Mouse (Mus musculus): ENCODE results near the gene Copb1. TPM values are rescaled to one million over a fixed set of nuclear protein-coding genes. Genes with fewer than 3 reads are reported as not detected.

The Copb1 gene
- 42.1 and 43.5 TPM in 2 replicates for polyA plus RNA-seq (2012; rRNA removed)

DNA sequence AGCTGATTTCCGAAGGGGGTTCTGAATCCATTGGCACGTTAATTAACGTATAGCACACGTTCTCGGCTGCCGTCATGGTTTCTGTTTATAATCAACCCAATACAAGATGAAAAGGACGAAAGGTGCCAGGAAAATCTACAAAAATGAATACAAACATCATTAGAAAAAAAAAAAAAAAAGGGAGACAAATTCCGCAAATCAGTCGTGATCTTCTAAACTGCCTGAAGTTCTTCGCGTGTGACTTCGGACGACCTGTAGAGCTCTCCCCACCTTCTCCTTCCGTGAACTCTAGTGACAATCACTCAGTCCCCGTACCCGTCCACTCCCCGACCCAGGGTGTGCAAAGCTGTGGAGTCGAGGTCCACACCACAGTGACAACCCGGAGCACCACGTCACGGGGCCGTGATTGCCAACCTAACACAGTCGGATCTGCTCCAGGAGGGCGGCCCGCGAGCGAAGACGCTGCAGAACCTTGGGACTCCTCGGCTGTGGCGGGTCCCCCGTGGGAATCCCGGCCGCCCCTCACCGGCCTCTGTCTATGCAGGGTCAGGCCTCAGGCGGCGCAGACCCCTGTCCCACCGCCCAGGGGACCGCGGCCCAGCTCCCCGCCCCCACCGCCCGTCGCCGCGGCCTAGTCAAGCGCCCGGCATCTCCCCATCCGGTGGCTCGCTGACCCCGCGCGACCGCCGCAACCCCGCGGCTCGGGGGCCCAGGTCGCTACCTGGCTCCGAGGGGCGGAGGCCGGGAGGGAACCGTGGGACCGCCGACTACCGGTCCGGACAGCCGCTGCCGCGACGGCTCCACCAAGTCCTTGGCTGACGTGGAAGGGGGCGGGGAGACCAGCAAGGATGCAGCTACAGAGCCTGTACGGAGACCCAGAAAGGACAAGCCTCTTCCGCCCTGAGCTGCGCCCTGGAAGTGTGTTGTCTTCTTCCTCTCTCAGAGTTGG lies at the start of gene Copb1:
Gene Copb1 (minus strand): TSS at position 827 of the 949 bp plus-strand sequence.
- 2% methylated on average over 75 of the region's 75 CpGs for WGBS
- DNase-seq, result peak; percentile 95

GRCm38 (mm10) chr7:114301293-114301782 lies 46.8 kb upstream of the Copb1 start:
- Histone ChIP-seq H3K27ac (ENCODE audit: control insufficient read depth, insufficient read depth, low read length) (no peak overlapping the region), H3K27me3 (ENCODE audit: control insufficient read depth, insufficient read depth, low read length) (no peaks in the 10 kb centered on the region), H3K36me3 (ENCODE audit: control insufficient read depth, insufficient read depth, low read length) (no peaks in the 10 kb centered on the region), H3K4me3 (ENCODE audit: control insufficient read depth, insufficient read depth, low read length) (no peak overlapping the region), H3K4me1 (replicated peaks; ENCODE audit: control insufficient read depth, insufficient read depth, low read length) (peaks cover 14% of the 10 kb centered on the region)
- no peak for TF ChIP-seq POLR2A (IDR thresholded peaks at IDR 0.05; ENCODE audit: control insufficient read depth, extremely low read depth, insufficient read depth, low read length, poor library complexity)
- TF ChIP-seq CTCF (IDR thresholded peaks at IDR 0.05; ENCODE audit: borderline replicate concordance, control insufficient read depth, extremely low read depth, insufficient read depth, low read length, poor library complexity), result no peak
- DNase-seq, result no peak
- WGBS, result 5% methylated on average over 4 of the region's 4 CpGs

More for the DNA sequence above, at the start of gene Copb1:
- Histone ChIP-seq H3K4me3 (ENCODE audit: control insufficient read depth, insufficient read depth, low read length) (peak within 1 kb of the TSS; percentile 76), H3K27me3 (ENCODE audit: control insufficient read depth, insufficient read depth, low read length) (no peaks in the 10 kb centered on the region), H3K4me1 (replicated peaks; ENCODE audit: control insufficient read depth, insufficient read depth, low read length) (0 out of 2 replicates have a peak, but pooled peaks cover 2% of the 10 kb centered on the region), H3K36me3 (ENCODE audit: control insufficient read depth, insufficient read depth, low read length) (peaks cover 20% of the 10 kb centered on the region), H3K27ac (ENCODE audit: control insufficient read depth, insufficient read depth, low read length) (no peak within 1 kb of the TSS)
- TF ChIP-seq POLR2A (IDR thresholded peaks at IDR 0.05; ENCODE audit: control insufficient read depth, extremely low read depth, insufficient read depth, low read length, poor library complexity) (peak; percentile 76; the same call in 1 of the 2 replicates), CTCF (IDR thresholded peaks at IDR 0.05; ENCODE audit: borderline replicate concordance, control insufficient read depth, extremely low read depth, insufficient read depth, low read length, poor library complexity) (0 out of 2 replicates have a peak, but pooled peaks have one; percentile 1)

DNA sequence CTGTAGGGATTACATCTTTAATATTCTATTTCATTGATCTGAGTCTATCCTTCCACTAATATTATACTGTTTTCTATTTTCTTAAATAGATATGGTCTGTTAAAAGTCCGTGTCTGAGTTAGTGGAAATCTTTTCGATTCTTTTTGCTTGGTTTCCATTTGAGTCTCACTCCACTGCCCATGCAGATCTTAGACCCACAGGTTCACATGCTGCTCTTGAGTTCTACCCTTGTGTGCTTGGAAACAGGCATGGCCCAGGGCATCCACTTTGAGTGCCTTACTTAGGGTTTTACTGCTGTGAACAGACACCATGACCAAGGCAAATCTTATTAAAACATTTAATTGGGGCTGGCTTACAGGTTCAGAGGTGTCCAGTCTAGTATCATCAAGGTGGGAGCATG lies 46.3 kb upstream of the Copb1 start:
- H3K4me3 ChIP-seq (ENCODE audit: control insufficient read depth, insufficient read depth, low read length), result no peak overlapping the region
- H3K4me1 ChIP-seq (replicated peaks; ENCODE audit: control insufficient read depth, insufficient read depth, low read length), result peaks cover 14% of the 10 kb centered on the region
- no peaks in the 10 kb centered on the region for H3K36me3 ChIP-seq (ENCODE audit: control insufficient read depth, insufficient read depth, low read length)
- H3K27ac ChIP-seq (ENCODE audit: control insufficient read depth, insufficient read depth, low read length), result no peak overlapping the region
- whole genome bisulfite sequencing, result 94% methylated on average over 2 of the region's 2 CpGs
- H3K27me3 ChIP-seq (ENCODE audit: control insufficient read depth, insufficient read depth, low read length), result no peaks in the 10 kb centered on the region
- TF ChIP-seq CTCF (IDR thresholded peaks at IDR 0.05; ENCODE audit: borderline replicate concordance, control insufficient read depth, extremely low read depth, insufficient read depth, low read length, poor library complexity), result no peak
- TF ChIP-seq POLR2A (IDR thresholded peaks at IDR 0.05; ENCODE audit: control insufficient read depth, extremely low read depth, insufficient read depth, low read length, poor library complexity), result no peak
- no peak for DNase-seq

- Histone ChIP-seq H3K36me3 (ENCODE audit: control insufficient read depth, insufficient read depth, low read length) (no peaks in the 10 kb centered on the region), H3K4me3 (ENCODE audit: control insufficient read depth, insufficient read depth, low read length) (no peak overlapping the region), H3K27ac (ENCODE audit: control insufficient read depth, insufficient read depth, low read length) (peak overlapping the region; percentile 23; the same call in 1 of the 2 replicates), H3K27me3 (ENCODE audit: control insufficient read depth, insufficient read depth, low read length) (no peaks in the 10 kb centered on the region), H3K4me1 (replicated peaks; ENCODE audit: control insufficient read depth, insufficient read depth, low read length) (peaks cover 24% of the 10 kb centered on the region)
- DNase-seq, result no peak
- TF ChIP-seq POLR2A (IDR thresholded peaks at IDR 0.05; ENCODE audit: control insufficient read depth, extremely low read depth, insufficient read depth, low read length, poor library complexity), result no peak
- TF ChIP-seq CTCF (IDR thresholded peaks at IDR 0.05; ENCODE audit: borderline replicate concordance, control insufficient read depth, extremely low read depth, insufficient read depth, low read length, poor library complexity), result no peak
- WGBS, result 65% methylated on average over 4 of the region's 4 CpGs
Observed at GRCm38 (mm10) chr7:114299247-114299646, 44.7 kb upstream of the Copb1 start.

DNA sequence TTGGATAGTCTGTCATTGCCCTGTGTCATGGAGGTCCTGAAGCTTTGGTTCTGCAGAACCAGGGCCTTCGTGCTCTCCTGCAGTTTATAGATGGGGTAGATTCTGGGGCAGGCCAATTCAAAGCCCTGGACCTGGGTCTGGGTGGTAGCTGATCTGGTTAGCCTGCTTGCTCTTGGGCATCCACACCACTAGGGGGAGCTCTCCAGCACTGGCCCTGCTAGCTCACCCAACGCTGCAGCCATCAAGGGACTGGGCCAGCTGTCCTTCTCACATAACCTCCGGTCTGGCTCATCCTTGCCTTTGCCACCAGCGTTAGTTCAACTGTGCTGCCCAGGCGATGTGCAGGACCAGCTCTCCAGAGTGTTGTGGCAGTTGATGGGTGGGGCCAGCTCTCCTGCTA lies 40.2 kb upstream of the Copb1 start:
- TF ChIP-seq CTCF (IDR thresholded peaks at IDR 0.05; ENCODE audit: borderline replicate concordance, control insufficient read depth, extremely low read depth, insufficient read depth, low read length, poor library complexity), result peak; percentile 82
- no peak for TF ChIP-seq POLR2A (IDR thresholded peaks at IDR 0.05; ENCODE audit: control insufficient read depth, extremely low read depth, insufficient read depth, low read length, poor library complexity)
- no peaks in the 10 kb centered on the region for H3K36me3 ChIP-seq (ENCODE audit: control insufficient read depth, insufficient read depth, low read length)
- no peak overlapping the region for H3K27ac ChIP-seq (ENCODE audit: control insufficient read depth, insufficient read depth, low read length)
- H3K4me1 ChIP-seq (replicated peaks; ENCODE audit: control insufficient read depth, insufficient read depth, low read length), result peaks cover 48% of the 10 kb centered on the region
- 88% methylated on average over 5 of the region's 5 CpGs for WGBS
- no peak for DNase-seq
- H3K27me3 ChIP-seq (ENCODE audit: control insufficient read depth, insufficient read depth, low read length), result no peaks in the 10 kb centered on the region
- H3K4me3 ChIP-seq (ENCODE audit: control insufficient read depth, insufficient read depth, low read length), result no peak overlapping the region

DNA sequence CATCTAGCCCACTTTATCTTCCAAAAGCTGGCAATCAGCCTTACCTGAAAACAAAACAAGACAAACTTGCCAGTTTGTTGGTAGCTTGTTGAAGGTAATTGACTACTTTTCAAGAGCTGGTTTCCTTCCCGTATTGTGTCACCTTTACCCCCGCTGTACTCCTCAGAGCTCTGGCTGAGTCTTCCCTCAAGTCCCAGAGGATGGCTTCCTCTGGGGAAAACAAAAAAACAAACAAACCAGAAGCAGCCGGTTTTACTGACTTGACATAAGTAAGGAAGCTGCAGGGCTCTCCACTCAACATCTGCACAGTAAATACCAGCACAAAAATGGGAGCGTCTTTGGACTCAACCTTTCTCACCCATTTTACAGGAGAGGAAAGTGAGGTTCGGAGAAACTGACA lies 39.4 kb upstream of the Copb1 start:
- H3K4me1 ChIP-seq (replicated peaks; ENCODE audit: control insufficient read depth, insufficient read depth, low read length), result peaks cover 46% of the 10 kb centered on the region
- no peaks in the 10 kb centered on the region for H3K27me3 ChIP-seq (ENCODE audit: control insufficient read depth, insufficient read depth, low read length)
- H3K4me3 ChIP-seq (ENCODE audit: control insufficient read depth, insufficient read depth, low read length), result no peak overlapping the region
- 86% methylated on average over 5 of the region's 5 CpGs for WGBS
- no peak overlapping the region for H3K27ac ChIP-seq (ENCODE audit: control insufficient read depth, insufficient read depth, low read length)
- H3K36me3 ChIP-seq (ENCODE audit: control insufficient read depth, insufficient read depth, low read length), result no peaks in the 10 kb centered on the region
- no peak for TF ChIP-seq CTCF (IDR thresholded peaks at IDR 0.05; ENCODE audit: borderline replicate concordance, control insufficient read depth, extremely low read depth, insufficient read depth, low read length, poor library complexity)
- TF ChIP-seq POLR2A (IDR thresholded peaks at IDR 0.05; ENCODE audit: control insufficient read depth, extremely low read depth, insufficient read depth, low read length, poor library complexity), result no peak
- no peak for DNase-seq

Data from thymus, adult 2 months (tissue).